Mouse (Mus musculus) adrenal gland, postnatal 36 days (tissue): ENCODE measurements around the gene Emc6. TPM values are rescaled to one million over a fixed set of nuclear protein-coding genes. Genes with fewer than 3 reads are reported as not detected.

Source experiments
- DNase-seq, 2 experiments: peaks; one replicate each; pipeline ENCODE4 v3.0.0; 2021; ENCODE audit warnings: mixed read lengths in 1 of 2
- total RNA-seq, 2 experiments: library from RNA; stranded (reverse); gene quantifications; 2 replicates each; pipeline ENCODE4 v1.2.3; 2021

Gene Emc6
- total RNA-seq, 2 experiments from 2014 or later, result 83.0 to 85.0 TPM

DNA sequence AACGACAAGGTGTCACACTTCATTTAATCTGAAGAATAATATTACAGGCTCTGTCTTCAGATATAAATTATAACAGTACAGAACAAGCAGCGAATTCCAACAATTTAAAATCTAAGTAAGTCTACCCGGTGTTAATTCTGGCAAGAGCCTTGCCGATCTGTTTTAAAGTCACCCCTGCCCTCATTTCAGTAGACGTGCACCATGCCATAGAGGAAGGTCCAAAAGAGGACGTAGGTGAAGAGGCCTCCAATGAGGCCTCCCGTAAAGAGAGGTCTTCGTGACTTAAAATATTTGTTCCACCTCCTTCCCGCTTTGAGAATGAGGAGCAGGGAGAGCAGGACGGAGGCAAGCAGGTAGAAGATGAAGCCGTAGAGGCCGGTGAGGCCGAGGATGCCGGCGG lies 651 bp downstream of the Emc6 start:
- no peak for DNase-seq

DNA sequence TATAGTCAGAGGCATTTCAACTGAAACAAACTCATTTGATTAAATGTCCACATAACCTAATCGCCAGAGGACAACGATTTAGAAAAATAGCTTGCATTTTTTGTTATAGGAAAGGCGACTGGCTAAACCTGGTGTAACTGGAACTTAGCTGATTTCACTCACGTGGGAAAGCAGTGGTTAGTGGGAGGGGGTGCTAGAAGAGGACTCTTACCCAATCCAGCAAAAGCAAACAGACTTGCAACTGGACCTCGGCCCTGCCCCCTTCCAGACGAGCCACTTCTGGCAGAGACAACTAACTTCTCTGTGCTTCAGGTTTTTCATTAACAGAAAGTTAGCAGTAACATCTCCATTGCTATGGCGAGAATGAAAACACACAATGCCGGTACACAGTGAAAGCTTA lies 1.2 kb downstream of the Emc6 start:
- peak; percentile 22 to 42 for DNase-seq

DNA sequence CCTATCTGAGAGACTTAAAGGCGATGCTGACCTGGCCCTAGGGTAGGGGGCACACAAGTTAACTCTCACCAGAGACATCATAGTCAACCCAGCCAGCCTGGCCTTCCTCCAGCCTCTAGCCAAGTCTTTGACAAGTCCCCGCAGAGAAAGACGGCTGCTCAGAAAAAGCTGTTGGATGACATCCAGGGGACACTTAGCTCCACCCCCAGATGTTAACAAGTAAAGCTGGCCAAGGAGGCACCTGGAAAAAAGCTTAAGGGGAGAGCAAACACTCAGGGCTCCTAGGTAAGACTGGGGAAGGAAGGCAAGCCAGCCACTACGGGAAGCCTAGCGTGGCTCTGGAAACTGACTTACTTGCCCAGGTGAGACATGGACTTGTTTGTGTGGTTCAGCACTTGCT lies 4.7 kb downstream of the Emc6 start:
- peak; percentile 25 to 50 for DNase-seq

DNA sequence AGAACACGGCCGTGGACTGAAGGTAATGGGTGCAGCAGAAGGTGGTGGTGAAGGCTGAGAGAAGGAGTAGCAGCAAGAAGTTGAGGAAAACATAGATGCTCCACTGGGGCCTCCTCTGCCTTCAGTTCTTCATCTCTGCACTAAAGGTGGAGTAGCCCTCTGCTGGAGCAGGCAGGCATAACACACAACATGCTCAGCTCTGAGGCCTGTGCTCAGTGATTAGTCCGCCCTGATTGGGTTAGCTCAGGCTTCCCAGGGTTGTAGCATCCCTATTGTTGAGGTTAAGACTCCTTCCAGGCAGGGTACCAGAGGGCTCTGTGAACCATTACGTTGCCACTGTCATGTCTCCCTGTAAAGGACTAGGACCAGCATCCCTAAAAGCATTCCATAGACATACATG lies 7.6 kb downstream of the Emc6 start:
- peak; percentile 65 to 68 for DNase-seq

DNA sequence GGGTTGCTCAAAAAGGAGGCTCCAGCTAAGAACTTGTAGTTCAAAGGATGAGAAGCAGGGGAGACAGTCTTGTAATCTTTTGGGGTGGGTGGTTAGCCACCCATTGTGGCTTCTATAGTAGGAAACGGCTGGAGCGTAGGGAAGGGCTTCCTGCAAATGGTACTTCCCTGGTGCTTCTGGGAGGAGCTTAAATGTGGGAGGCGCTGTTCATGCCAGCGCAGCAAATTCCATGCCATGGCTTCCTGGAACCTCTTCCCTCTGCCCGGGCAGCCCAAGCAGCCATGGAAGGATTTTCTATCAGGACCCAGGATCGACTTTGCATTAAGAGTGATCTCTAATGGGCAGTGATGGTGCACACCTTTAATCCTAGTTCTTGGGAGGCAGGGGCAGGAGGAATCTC lies 8.3 kb downstream of the Emc6 start:
- DNase-seq, result no peak

DNA sequence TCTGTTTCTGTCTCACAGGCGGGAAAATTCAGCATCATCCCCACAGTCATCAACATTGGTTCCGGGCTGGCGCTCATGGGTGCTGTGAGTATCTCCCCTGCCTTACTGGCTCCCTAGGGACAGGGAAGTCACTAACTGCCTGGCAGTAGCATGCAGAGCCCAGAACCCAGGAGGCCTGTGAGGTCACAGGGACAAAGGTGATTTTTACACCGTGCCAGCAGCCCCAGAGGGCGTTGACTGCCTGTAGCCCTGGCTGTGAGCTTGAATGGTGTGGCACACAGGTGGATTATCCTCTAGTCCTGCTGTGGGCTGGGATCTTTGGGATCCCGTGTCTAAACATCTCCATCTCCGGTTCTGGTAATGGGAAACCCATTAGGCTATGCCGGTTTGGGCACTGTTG lies 8.8 kb downstream of the Emc6 start:
- DNase-seq, result peak in 1 of 2 experiments; percentile 46

DNA sequence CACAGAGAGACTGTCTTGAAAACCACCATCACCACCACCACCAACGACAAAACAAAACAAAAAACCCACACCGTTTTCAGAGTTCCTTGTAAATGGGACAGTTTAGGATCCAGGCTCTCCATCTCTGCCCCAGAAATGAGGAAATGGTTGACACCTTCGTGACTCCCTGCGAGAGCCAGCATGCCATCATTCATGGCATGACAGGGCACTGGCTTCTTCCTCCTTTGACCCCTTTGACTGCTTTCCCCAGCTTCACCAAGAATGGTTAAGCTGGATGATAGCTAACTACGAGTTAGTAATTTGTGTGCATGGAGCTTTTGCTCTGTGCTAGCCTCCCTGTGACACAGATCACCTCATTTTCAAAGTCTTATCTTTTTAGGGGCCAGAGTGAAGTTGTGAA lies 14.6 kb downstream of the Emc6 start:
- DNase-seq, result no peak

DNA sequence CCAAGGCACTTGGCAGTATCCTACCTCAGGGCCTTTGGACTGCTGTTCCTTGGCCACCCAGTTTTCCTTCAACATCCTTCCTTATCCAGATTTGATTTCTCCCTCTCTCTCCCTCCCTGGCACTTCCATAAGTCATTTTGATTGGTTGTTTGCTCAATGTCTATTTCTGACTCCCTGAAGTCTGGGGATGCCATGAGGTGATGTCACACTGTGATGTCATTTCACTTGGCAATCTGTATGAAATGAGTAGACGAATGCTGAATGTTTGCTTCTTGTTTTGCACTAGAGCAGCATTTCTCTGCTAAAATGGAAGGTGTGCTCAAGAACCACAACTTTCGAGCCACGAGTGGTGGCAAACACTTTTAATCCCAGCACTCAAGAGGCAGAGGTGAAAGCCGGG lies 15.2 kb downstream of the Emc6 start:
- DNase-seq, result no peak

DNA sequence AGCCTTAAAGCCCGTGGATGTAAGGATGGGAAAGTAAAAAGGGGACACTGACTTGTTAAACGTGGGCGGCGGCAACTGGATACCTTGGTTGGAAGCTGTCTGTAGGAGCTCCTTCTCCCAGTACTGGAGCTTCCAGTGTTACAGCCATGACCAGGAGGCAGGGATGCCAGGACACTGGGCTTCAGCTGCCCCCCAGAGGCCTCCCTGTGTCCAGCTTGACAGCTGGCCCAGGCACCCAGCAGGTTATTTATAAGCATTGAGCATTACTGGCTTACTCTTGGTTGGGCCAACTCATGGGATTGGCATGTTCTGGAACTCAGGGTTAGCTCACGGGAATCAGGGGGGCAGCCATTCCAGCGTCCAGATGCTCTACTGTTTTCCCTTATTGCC lies 16.0 kb downstream of the Emc6 start:
- DNase-seq, result peak; percentile 46 to 70

DNA sequence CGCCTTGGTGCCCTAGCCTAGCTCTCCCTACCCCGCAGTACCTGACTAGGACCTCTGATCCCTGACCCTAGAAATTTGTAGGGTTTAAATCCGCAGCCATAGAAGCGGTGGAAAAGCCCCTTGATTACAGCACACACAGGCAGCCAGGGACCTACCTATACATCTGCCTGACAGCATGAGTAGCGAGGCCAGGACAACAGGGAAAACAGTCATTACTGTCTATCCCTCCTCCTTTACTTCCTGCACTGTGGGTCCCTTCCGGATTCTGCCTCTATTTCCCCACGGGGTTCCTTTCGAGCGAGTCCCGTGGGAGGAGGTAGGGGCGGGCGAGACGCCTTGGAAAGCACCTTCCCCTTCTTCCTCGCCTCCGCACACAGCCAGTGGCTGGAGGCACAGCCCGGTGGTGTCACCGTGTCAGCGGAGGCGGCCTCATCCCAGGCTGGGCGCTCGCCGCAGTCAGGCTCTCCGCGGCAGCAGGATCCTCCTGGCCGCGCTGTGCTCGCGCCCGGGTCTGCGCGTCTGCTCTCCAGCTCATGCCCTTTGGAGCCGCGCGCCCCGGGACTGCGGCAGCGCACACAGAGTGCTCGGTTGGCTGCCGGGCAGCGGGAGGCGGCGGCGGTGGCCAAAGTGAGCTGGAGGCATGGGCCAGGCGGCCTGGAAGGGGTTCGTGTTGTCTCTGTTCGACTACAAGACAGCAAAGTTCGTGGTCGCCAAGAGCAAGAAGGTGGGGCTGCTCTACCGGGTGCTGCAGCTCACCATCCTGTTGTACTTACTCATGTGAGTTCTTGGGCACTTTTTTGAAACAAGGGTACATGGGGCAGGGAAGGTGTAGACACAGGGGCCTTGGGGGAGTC lies 16.7 kb downstream of the Emc6 start, which contains the start of gene P2rx5:
Gene P2rx5 (plus strand): TSS at position 465 of the 854 bp plus-strand sequence.
- DNase-seq, result peak; percentile 74 to 79

DNA sequence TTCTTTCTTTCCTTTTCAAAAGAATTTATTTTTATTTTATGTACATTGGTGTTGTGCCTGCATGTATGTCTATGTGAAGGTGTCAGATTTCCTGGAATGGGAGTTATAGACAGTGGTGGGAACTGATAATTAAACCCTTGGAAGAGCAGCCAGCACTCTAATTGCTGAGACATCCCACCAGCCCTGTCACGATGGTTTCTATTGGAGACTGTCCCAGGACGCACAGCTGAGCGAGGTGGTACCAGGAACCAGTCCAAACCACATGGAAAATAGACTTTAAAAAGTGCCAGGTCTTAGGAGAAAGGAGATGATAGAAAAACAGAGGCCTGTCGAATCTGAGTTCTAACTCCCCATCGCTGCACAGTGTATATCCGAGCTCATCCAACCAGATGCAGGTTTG lies 21.8 kb downstream of the Emc6 start:
- DNase-seq, result no peak

DNA sequence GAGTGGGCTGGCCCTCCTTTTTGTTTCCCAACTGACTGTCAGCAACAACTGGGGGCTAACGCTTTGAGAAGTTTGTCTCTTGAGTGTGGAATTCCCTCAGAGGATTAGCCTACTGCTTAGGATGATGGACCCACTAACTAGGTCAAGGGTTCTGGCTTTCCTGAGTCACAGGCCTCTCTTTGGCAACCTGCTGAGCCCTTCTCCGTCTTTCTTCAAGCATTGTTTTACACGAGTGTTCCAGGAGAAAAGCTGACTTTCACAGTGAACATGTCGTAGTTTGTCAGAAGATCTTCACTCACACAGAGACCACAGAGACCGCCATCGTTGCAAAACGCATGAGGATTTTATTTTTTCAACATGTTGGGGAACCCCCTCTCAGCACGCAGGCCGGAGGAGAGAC lies 28.6 kb downstream of the Emc6 start:
- DNase-seq, result peak; percentile 29 to 49

DNA sequence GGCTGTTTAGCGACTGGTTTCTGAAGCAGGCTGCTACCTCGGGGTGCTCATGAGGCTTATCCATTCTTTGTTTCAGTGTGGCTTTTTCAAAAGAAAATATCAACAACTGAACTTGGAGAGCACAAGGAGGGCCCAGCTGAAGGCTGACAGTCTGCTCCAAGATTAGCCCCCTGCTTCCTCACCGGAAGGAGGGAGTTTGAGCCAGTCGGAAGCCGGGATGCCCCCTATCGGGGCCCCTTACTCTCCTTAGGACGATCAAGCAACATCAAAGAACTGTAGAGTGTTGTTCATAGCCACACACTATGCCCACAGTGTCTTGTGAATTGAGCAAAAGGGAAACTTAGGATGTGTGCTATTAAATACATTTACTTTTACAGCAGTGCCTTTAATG lies 29.9 kb downstream of the Emc6 start:
- no peak for DNase-seq

DNA sequence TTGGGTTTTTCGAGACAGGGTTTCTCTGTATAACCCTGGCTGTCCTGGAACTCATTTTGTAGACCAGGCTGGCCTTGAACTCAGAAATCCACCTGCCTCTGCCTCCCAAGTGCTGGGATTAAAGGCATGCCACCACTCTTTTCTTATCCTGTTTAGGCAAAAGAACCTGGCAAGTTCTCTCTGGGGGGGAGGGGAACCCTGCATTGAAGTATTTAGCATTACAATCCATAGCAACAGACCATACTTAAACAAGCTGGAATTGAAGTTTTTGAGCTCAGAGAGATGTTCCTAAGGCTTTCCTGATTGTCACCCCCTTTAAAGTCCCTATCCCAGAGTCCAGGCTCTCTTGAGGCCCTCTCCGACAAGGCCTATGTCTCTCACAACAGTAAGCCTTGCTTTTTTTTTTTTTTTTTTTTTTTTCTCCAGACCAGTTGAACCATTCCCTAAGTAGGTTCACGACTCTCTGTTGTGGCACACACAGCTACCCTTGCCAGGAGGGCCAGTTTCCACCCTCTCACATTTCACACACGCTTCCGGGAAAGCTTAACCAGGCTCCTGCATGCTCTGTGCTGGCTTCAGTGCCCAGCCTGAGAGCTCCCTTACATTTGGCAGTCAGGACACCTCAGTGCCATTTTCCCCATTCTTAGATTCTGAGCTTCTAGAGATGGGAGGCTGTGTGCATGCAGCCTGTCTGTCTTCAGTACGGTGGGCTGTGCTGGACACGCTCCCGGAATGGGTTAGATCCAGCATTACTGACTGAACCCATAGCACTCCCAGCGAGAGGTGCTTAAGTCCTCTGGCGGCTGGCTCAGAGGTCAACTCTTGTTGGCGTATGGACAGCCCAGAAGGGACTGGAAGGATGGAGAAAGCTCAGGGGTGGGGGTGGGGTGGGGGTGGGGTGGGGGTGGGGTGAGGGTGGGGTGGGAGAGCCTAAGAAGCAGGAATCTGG lies 30.5 kb downstream of the Emc6 start:
- DNase-seq, result peak in 1 of 2 experiments; percentile 18

DNA sequence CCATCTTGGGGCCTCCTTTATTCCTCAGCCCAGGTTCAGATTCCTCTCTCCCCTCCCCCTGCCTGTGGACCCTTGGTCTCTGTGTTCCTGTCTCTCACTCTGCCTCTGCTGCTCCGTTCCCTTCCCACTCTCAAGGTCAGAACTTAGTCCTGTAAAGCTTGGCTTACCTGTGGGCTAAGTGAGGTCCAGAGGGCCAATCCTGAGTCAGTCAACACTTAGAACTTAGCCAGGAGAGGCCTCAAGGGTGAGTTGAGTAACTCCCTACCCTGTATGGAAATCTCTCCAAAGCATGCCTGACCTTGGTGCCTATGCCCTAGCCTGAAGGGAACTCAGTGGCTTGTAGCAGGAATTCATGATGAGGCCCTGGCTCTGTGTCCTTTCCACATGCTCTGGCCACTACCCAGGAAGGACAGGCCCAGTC lies 32.6 kb downstream of the Emc6 start:
- peak in 1 of 2 experiments; percentile 40 for DNase-seq

DNA sequence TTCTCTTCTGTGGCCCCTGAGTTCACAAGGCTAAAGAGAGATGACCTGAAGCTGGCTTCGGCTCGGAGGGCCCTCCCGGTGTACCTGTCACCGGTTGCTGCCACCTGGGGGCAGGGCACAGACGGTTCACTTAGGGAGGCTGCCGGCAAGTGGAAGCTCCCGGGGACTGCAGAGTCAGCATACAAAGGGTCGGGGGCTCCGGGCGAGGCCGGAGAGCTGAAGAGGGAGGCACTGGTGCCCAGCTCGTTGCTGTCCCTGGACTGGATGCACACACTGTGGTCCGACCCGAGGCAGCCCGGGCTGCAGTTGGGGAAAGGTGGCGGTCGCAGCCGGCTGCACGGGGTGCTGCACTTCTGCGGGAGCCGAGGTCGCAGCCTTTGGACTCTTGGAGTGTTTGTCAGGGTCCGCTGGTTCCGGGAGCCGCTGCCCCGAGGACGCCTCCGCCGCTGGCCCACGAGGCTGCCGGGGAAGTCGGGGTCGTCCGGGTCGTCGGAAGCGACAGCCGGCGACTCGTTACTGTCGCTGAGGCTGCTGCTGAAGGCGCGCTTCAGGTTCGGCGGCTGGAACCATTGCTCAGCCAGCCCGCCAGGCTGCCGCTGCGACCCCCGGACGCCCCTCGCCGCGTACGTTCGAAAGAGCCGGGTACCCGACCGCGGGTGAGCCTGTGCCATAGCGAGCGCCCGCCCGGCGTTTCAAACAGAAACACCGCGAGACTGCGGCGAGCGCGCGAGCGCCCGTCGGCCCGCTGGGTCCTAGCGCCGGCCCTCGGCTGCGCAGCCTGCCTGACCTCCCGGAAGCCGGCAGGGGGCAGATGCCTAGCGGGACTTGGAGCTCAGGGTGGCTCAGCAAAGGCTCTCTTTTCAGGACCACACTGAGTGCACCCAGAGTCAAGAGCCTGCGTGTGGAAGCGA lies 39.0 kb downstream of the Emc6 start, which contains the start of gene Haspin:
Gene Haspin (minus strand): TSS at position 704 of the 911 bp plus-strand sequence.
- peak; percentile 92 to 95 for DNase-seq

DNA sequence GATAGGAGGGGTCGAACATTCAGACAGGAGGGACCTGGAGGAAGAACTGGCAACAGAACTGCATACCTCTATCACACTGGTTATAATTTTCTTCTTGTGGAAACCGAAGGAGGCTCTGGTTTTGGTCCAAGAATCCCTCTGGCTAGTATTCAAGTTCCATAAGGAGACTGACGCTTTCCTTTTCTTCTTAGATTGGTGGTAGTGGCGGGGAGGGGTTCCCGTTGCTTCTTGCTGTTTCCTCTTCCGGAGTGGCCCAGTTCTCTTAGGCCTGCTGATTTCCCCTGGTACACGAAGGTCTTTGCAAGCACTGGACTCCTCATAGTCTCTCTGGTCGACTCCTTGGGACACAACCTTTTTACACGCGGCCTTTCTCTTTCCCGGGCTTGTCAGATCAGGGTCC lies 39.7 kb downstream of the Emc6 start:
- DNase-seq, result peak in 1 of 2 experiments; percentile 11

DNA sequence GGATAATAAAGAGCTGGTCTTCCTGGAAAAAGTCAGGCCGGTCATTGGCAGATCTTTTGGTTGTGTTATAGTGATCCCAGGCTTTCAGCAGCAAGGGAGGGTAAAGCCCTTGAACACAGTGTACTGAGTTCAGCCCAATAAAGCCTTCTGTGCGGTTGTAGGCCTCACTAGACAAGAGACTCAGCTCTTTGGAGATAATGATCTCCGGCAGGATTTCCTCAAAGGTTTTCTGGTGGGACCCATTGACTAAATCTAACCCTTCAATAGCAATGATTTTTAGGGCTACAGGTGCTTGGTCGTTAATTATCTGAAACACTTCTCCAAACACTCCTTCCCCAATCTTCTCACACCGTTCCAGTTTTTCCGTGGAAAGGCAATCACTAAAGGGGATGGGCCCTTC lies 40.2 kb downstream of the Emc6 start:
- DNase-seq, result no peak

DNA sequence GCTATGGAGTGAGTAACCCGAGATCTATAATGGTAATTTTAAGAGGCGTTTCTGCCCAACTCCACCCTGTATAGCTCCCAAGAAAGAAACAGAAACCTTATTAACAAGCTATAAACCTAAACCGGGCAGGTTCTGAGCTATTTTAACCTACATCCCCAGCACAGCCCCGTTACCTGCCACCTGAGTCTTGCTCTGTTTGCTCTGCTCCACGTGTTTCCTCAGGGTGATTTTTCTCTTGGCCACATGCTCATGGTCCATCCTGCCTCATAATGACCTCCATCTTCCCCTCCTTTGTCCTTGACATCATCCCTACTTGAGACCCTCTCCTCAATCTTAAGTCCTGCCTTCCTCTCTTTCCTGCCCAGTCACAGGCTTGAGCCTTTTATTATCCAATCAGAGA lies 42.6 kb downstream of the Emc6 start:
- no peak for DNase-seq

DNA sequence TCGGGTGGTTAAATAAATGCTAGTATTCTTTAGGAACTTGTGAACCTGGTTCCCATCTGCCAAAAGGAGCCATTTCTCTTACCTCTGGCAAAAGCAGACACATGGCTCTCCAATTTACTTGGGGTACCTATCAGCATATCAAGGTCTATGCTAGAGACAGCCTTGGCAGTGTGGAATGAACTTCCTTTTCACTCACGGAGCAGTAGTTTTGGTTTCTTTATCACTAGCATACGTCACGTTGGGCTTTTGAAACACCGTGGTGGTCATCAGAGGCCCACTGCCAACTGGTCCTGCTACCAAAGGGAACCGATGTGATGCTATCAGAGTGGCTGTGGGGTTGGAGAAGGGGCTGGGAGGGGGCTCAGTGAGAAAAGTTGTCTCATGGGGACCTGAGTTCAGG lies 43.8 kb downstream of the Emc6 start:
- no peak for DNase-seq

DNA sequence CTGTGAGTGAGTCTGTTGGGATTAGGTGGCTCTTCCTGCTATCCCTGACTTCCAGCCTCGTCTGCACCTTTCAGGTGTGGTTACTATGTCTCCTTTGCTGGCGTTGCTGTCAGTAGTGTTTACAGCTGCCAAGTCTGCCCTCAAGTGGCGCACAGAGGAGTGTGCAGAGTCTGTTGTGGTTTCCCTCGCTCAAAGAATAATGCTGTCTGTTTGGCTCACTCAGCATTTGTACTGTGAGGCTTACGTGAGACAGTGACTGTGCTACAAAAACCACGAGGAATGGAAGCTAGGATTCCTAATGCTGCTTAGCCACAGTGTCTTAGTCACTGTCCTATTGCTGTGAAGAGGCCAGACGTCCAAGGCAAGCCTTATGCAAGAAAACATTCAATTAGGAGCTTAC lies 45.8 kb downstream of the Emc6 start:
- DNase-seq, result peak in 1 of 2 experiments; percentile 23

DNA sequence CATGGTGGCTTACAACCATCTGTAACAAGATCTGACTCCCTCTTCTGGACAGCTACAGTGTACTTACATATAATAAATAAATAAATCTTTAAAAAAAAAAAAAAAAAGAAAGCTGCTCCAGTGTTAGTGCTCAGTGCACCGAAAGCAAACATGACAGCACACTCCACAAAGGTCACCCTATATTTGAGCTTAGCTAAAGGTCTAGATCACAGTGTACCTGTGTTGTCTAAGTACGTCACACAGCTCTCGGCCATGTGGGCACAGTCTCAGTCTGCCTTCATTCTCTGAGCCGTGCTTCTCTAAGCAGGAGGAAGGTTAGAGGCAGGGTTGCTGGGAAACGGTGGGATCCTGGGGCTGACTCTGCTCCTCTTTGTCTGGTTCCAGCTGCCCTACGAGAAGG lies 50.3 kb downstream of the Emc6 start:
- no peak for DNase-seq
